Mouse (Mus musculus) embryo, embryonic 11.5 days (tissue): Measurements from ENCODE around the gene Tlr6.
A peak's percentile ranks its signal among the peaks of the same experiment; 100 is the strongest.

Experiments used
- DNase-seq: peaks from one replicate; pipeline ENCODE4 v3.0.0-alpha.2; 2012; ENCODE audit warnings: low read depth, low spot score

Gene Tlr6

DNA sequence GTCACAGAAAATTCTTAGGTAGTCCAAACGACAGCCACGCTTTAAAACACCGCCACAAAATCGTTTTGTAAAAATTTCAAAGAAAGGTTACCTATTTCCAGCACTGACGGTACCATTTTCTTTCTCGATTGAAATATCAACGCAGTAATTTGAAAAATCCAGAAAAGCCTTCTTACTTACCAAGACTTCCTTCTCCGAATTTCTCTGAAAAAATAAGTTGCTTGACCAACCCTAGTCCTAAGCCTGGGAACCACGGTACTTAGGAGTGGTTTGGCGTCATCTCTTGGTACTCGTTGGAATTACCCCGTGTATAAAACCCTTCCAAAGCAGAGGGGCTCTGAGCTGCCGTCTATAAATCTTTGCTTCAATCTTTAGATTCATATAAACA, at the start of gene Tlr6:
Gene Tlr6 (minus strand): TSS at position 255 of the 388 bp plus-strand sequence.
- peak; percentile 64 for DNase-seq

DNA sequence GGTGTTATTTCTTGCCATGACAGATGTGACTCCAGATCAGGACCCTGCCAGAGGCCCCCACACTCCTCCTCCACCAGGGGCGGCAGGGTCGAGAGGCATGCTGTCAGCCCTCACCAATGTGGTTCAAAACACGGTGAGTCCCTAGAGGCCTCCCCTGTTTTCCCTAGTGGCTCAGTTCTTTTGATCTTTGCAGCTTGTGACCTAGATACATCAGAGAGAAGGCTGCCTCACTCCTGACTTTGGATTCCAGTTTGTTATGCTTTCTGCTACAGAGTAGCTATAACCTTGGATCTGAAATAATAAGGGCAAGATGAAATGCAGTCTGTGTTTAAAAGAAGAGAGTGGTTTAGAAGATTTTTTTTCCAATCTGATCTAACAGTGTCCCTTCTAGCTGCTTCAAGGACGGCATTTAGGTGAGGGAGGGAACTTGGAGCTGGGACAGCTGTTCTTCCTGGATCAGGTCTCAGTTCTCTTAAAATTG, 46.2 kb upstream of the Tlr6 start:
- DNase-seq: no peak

DNA sequence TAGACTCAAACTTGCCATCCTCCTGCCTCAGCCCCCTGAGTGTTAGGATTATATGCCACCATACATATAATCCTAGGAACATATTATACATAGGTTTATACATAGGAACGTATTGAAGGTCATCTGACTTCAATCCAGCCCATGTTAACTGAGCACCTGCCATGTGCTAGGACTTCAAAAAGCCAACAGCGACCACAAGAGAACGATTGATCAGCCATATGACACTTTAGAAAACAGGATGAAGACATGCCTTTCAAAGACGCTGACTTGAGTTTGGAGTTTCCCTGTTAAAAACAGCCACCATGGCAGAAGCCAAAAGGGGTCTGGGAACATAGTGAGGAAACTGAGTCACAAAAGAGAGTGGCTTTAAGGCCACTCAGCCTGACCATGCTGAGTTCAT, 45.4 kb upstream of the Tlr6 start:
- no peak for DNase-seq

DNA sequence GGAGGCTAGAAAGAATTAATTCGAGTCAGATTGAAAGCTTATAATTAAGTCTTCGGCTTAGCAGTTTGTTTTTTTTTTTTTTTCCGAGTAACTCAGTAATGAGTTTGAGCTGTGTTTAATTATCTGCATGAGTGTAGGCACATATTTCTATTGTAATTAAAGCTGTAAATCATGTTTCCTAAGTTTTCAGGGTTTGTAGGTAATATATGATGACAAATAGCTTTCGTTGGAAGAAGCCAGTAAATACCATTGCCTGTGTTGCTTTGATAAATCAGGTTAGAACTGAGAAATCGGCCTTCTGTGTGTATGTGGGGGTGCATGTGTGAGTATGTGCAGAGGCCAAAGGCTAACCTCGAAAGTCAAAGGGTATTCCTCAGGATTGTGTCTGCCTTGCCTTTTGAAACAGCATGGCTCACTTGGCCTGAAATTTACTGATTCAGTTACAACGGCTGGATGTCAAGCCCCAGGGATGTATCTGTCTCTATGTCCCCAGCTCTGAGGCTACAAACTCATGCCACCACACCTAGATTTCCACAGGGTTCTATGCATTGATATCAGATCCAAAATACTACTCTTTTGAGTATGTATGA, 44.1 kb upstream of the Tlr6 start:
- DNase-seq: no peak

DNA sequence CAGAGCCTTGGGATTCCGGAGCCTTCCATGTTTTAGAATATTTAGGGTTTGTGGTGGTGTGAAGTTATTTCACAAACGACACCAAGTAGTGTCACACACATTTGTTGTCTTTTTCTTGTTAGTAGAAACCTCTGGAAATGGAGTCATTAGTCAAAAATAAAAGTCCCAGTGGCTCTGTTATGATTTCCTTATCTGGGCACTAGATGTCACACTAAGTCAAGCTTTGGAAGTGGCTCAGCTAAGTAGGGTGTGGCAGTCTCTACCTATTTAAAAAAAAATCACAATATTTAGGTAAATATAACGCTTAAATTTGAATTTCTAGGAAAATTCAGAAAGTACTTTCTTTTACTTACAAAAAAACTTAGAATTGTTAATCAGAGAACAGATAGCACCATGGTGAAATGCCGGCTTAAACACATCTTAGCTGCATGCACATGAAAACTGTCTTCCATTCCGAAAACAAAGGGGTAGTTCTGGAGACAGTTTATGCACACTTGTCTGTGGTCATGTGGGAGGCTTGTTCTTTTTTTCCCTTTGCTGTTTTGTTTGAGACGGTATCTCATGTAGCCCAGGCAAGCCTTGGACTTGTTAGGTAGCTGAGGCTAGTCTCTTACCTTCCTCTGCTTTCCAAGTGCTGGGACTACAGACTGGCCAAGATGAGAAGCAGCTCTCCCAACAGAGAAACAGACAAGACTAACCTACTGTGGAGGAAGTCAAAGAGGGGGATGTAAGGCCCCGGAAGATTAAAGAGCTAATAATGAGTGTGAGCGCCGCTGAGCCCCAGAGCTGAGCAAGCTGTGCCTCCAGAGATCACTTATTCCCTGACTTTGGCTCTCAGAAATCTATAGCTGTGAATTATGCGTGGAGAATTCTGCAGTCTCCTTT, 43.3 kb upstream of the Tlr6 start:
- peak; percentile 35 for DNase-seq

DNA sequence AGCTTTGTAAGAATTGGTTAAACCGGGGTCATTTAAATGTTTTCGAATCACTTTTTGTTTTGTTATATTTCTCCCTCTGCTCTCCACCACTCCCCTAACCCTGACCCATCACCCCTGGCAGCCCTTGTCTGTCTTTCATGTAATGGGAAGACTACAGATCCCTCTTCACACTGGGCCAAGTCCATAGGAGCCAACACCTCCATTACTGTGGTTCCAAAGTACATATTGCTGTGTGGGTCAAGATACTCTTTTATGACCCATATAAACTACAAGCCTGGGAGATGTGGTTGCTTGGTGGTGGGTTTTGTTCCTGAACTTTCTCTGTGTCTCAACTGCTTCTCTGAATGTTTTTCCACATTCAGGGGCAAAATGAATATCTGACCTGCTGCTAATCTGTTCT, 35.5 kb upstream of the Tlr6 start:
- DNase-seq: no peak

DNA sequence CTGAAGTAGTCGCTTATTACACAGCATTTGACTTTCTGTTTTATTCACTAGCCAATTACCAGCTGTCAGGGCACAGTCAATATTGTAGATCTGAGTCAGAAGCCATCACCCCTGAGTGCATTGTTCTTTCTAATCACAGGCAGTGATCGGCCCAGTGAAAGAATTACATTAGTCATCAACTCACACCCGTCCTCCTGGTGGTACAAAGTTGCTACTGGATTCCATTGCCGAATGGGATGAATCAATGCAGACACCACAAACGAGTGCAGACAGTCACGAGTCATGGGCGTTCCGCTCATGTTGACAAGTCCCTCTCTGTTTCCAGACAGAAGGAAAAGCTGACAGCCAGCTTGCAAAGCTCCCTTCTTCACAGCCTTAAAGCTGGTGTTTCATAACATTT, 32.6 kb upstream of the Tlr6 start:
- DNase-seq: no peak

DNA sequence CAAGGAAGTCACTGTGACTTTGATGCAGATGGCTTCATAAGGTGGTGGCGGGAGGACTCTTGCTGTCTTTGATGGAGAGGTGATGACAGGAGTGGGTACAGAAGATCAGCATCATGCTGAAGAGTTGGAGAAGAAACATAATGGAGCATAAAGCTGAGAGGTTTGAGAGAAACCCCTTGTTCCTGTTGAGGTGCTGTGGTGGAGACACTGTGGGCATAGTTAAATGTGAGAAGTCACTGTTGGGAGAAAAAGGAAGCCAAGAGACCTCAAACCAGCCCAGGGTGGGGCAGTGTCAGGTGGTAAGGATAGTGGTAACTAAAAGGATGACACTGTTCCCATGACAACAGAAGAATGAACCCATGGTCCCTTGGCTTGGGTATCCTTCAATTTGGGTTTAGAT, 30.0 kb upstream of the Tlr6 start:
- DNase-seq: no peak

DNA sequence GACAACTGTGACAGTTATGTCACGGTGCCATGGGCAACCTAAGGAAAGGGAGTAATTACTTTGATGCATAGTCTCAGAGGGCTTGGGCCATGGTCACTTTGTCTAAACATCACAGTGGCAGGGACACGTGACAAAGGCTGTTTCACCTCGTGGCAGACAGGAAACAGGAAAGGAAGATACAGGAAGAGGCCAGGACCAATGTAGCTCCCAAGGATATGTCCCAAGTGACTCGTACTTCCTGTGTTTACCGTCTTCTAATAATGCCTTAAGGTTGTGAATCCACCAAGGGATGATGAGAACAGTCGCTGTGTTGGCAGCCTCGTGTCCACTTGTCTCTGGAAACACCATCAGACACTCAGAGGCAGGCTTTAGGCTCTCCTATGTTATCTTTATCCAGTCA, 26.1 kb upstream of the Tlr6 start:
- DNase-seq: no peak

DNA sequence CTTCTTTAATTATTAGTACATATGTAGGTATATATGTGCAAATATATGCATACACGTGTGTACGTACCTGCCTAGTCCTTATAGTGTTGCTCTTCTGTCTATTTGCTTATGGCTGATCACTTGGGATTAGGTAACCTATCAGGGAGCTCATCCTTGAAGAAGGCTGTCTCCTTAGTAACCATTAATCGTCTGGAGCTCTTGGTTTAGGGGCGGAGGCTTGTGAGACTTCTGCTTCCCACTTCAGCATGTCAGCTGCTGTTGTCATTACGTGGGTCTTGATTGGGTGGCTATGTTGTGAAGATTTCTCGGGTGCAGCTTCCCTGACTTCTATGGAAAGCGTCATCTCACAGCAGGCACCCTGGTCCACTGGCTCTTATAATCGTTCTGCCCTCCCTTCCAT, 17.2 kb upstream of the Tlr6 start:
- DNase-seq: no peak

DNA sequence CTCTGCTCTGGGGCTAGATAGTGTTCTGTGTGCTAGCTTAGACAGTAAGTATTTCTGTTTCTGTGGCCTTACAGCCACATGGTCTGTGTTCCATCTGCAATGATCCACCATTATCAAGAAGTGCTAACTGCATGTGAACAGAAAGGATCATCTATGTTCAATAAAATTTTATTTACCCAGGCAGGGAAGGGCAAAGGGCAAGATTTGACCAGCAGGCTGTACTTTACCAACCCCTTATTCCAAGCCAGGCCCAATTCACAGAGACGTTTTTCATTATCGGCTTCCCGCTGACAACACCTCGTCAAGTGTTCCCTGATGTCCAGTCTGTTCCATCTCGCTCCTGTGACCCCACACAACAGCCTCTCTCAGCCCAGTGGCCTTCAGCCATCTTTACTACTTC, 15.2 kb upstream of the Tlr6 start:
- no peak for DNase-seq

DNA sequence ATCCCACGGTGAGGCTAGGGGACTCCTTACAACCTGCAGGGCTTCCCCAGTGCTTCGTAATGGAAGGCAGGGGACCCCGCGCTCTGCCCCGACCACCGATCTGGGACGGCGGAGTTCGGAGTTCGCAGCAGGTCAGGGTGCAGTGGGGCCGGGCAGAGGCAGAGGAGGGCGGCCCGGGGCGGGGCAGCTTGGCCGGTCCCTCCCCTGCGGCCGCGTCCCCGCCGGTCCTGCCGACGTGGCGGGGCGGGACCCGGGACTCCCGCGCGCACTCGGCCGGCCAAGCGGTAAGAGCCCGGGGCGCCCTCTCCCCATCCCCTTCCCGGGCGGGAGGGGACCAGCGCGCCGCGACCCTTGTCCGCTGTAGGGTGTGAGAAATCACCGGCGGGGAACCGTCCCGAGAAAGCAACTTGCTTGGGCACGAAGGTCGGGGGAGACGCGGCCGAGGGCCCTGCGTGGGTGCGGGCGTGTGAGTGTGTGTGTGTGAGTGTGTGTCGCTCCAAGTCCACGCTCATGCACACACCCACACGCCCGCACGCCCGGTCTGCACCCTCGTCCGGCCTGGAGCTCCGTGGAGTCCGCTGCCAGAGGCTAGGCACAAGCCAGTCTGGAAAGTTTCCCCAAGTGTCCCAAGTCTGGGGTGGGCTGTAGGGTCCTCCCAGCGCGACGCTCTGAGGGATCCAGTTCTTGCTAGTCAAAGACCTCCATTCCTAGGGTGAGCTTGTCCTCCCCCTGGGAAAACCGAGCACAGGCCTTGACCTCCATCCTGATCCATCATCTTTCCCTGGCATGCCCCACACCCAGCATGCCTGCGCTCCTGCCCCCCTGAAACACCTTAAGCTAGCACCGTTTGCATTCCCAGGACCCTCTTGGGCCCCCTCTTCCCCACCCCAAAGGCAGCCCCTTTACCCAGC, 10.2 kb upstream of the Tlr6 start, which contains the start of gene Fam114a1:
Gene Fam114a1 (plus strand): TSS at position 211 of the 911 bp plus-strand sequence.
- DNase-seq: peak; percentile 34

DNA sequence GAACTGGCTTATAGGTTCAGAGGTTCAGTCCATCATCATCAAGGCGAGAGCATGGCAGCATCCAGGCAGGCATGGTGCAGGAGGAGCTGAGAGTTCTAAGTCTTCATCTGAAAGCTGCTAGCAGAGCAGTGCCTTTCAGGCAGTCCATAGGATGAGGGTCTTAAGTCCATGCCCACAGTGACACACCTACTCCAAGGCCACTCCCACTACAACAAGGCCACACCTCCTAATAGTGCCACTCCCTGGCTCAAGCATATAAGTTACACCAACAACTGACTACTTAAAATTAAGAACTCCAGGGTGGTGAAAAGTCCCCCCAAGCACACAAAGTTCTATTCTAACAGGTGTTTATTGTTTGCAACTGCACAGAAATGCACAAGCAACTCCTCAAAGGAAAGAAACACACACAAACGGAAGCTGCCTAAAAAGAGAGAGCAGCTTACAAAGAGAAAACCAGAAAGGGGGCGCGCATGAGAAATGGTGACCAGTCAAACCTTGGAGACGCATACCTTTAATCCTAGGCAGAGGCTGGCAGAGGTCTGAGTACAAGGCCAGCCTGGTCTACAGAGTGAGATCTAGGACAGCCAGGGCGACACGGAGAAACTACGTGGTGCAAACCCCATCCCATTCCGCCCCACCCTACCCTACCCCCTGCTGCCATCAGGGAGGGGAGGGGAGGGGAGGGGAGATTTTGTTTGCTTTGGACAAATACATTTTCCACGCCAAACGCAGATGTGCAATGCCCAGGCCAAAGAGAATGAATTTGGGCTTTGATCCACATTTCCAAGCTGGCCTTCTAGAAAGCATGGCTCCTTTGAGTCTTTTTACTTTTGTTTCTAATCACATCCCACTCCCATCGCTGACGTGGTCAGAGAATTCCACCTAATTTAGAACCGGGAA, 9.3 kb upstream of the Tlr6 start:
- peak; percentile 17 for DNase-seq

DNA sequence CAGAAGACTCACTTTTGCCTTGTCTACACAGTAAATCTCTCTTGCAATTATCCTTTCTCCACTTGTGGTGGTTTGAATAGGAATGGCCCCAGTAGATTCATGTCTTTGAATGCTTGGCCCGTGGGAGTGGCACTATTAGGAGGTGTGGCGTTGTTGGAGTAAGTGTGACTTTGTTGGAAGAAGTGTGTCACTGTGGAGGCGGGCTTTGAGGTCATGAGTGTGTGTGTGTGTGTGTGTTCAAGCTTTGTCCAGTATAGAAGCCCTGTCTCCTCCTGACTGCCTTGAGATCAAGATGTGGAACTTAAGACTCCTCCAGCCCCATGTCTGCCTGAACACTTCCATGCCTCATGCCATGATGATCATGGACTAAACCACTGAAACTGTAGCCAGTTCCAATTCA, 3.8 kb upstream of the Tlr6 start:
- DNase-seq: no peak

DNA sequence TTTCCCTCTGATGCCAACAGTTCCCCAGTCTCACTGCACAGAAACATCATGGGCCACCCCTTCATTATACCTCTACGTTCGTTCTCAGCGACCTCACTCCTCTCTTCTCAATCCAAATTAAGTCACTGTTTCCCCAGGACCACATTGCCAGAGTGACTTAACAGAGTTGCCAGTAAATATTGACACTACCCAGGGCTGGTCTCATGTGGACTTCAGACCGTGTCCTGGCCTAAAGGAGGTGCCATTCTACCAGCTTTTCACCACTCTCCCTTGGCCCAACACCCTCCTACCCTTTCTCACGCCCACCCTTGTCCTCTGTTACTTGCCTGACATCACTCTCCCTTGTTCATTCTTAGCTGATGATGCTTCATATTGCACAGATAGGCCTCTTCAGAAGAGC, 3.4 kb upstream of the Tlr6 start:
- DNase-seq: no peak

DNA sequence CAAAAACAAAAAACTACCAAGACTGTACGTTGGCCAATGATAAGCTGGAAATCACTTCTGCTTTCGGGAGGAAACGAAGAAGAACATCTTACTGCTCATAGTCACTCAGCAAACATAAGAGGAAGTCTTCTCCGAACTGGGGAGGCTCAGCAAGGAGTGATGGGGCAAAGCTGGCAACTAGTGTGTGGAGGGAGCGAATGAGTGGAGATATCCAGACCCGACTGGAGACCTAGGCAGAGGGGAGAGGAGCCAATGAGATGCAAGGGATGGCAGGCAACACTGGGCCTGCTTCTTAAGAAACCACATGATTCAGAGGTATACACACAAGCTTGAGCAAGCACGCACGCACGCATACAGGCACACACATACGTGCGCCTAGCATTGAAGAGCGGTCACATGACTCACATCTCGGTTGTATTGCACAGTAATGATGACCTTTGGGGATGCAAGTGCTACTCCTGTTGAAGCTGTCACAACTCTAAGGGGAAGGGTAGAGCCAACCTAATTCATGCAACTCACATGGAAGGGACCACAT, 1.0 kb upstream of the Tlr6 start:
- DNase-seq: no peak

DNA sequence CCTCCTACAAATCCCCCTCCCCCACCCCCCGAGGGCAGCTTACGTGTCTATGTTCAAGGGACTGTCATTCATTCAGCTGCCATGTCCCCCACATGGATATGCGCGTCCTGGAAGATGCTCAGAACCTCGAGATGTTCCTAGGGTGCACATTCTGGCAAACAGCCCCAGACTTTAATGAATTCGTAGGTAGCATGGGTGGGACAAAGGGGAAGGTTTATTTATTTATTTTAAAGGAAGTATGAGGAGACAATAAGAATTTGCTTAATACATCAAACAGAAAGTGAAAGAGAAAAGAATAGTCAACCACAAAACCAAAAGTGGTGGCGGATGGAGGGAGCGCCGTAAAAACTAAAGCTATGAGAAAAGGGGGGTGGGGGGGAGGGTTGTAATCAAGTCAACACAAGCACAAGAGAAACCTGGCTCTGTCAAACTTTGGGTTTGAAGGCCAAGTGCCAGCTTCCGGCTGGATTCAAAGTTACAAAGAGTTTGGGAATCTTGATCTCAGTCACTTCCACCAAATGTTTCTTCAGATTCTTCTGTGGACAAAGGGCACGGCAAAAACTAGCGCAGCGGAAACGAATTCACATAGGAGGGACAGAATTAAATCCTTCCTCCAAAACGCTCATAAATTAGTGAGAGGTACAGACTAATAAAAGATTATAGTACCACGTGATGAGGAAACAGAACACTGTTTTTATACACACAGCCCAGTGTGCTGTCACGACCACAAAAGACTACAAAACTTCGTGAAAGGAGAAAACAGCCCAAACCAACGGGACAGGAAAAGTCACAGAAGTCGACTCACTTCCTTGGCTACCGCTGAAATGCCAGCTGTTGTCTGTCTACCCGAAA, 680 bp downstream of the Tlr6 start:
- no peak for DNase-seq

DNA sequence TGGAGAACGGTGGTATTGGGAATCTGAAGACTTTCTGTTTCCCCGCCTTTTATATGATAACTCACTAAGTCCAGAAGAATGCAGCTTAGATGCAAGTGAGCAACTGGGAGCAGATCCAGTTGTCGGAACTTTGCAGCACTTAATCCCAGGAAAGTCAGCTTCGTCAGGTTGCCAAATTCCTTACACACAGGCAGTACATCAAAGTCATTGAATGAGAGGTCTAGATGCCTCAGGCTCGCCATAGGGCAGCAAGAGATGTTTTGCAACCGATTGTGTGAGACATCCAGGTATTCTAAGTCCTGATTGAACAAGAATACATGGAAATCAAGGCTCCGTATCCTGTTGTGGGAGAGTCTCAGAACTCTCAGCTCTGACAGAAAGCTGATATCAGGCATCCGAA, 5.0 kb downstream of the Tlr6 start:
- no peak for DNase-seq

DNA sequence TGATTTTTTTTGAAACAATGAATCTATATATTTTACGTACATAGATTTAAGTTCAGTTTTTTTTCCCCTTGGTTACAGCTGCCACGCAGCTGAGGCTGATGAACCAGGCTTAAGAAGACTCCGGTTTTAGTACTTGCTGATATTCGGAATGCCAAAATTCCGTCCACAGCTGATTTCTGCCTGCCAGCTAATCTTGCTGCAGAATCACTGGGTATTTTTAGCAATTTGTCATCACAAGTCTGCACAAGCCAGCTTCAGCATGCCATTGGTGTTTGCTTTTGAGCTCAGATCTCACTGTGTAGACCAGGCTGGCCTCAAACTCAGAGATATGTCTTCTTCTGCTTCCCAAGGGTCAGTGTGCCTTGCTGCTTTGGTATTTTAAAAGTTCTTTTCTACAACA, 8.4 kb downstream of the Tlr6 start:
- no peak for DNase-seq

DNA sequence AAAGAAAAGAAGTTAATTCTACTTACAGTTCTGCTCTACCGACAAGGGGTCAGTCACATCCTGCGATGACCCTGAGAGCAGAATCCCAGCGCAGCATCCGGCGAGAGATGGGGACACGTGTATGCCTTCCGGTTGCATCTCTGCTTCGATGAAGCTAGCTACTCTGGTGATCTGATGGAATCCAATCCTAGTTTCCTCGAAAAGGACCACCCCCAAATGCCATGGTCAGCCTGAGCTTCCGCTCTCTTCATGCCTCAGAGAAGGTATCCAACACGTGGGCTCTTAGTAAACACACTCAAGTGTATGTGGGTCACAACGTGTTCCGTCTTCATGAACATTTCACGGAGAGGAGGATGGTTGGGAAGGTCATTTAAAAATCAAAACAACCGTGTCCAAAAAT, 27.1 kb downstream of the Tlr6 start:
- no peak for DNase-seq
